Mouse (Mus musculus) ES-E14 (cell line): ENCODE results near the gene Per3. TPM values are rescaled to one million over a fixed set of nuclear protein-coding genes. Genes with fewer than 3 reads are reported as not detected.

ENCODE experiments used
- DNase-seq: peaks from one replicate; pipeline ENCODE4 v3.0.0-alpha.2; 2013; ENCODE audit warnings: low read depth, low spot score
- H3K27ac ChIP-seq: 2 replicates; pipeline ENCODE4 v1.5.1; 2012; ENCODE audit warnings: low read depth, mild to moderate bottlenecking, low read length, moderate library complexity, mixed read lengths; ENCODE audit not compliant: poor library complexity, insufficient read depth, severe bottlenecking
- H3K36me3 ChIP-seq: 2 replicates; pipeline ENCODE4 v1.6.1; 2012; ENCODE audit warnings: mild to moderate bottlenecking, low read length, moderate library complexity, mixed read lengths; ENCODE audit not compliant: control insufficient read depth, poor library complexity, insufficient read depth, severe bottlenecking
- H3K4me1 ChIP-seq, 2 experiments: fragments of 150-350 bp in 1 of 2; sonication (generic) in 1 of 2; 2 replicates each; pipeline ENCODE4 v1.6.1; 2012; ENCODE audit warnings: low read length in 2 of 2, mild to moderate bottlenecking in 1 of 2, mixed read lengths in 1 of 2; ENCODE audit not compliant: control insufficient read depth in 2 of 2, insufficient read depth in 2 of 2, poor library complexity in 1 of 2
- H3K4me3 ChIP-seq, 2 experiments: fragments of 150-350 bp in 1 of 2; sonication (generic) in 1 of 2; 2 replicates each; pipeline ENCODE4 v1.5.1; 2012; ENCODE audit warnings: low read length in 2 of 2, low read depth in 1 of 2, mild to moderate bottlenecking in 1 of 2, mixed read lengths in 1 of 2; ENCODE audit not compliant: insufficient read depth in 1 of 2, poor library complexity in 1 of 2, severe bottlenecking in 1 of 2
- H3K9ac ChIP-seq: 2 replicates; pipeline ENCODE4 v1.6.1; 2012; ENCODE audit warnings: low read depth, mild to moderate bottlenecking, low read length, mixed read lengths; ENCODE audit not compliant: poor library complexity, insufficient read depth, severe bottlenecking
- H3K9me3 ChIP-seq: fragments of 150-350 bp; sonication (generic); 2 replicates; pipeline ENCODE4 v1.6.1; 2012; ENCODE audit warnings: low read depth, mild to moderate bottlenecking, low read length; ENCODE audit not compliant: control insufficient read depth, insufficient read depth
- CHD2 ChIP-seq: IDR thresholded peaks from 2 replicates; pipeline ENCODE4 v1.6.1; 2014; ENCODE audit warnings: mild to moderate bottlenecking, low read depth, low read length, inconsistent platforms
- HCFC1 ChIP-seq: IDR thresholded peaks from 2 replicates; pipeline ENCODE4 v1.6.1; 2012; ENCODE audit warnings: low read length, inconsistent platforms, borderline replicate concordance; ENCODE audit not compliant: insufficient read depth
- MAFK ChIP-seq: IDR thresholded peaks from 2 replicates; pipeline ENCODE4 v1.6.1; 2014; ENCODE audit warnings: mild to moderate bottlenecking, low read depth, low read length, inconsistent platforms; ENCODE audit not compliant: insufficient read depth
- ZC3H11A ChIP-seq: IDR thresholded peaks from 2 replicates; pipeline ENCODE4 v1.6.1; 2012; ENCODE audit warnings: low read depth, mild to moderate bottlenecking, inconsistent platforms, low read length, borderline replicate concordance
- ZNF384 ChIP-seq: IDR thresholded peaks from 2 replicates; pipeline ENCODE4 v1.6.1; 2012; ENCODE audit warnings: low read depth, low read length, inconsistent platforms
- in situ Hi-C, 2 experiments: fragments of 600-800 bp; cut with MboI; formaldehyde crosslinking; loops; one replicate each; pipeline ENCODE4 v1.15.1; 2025; ENCODE audit warnings: low sequenced_read_pairs in 2 of 2, inconsistent platforms in 1 of 2; ENCODE audit not compliant: unreplicated experiment in 2 of 2
- total RNA-seq: library from RNA; depleted of rRNA; stranded (reverse); fragments of 300-350 nt; gene quantifications from 2 replicates; pipeline ENCODE4 v1.2.3, GENCODE M21; 2012

The Per3 gene
- total RNA-seq, 1 experiment: 2.4 TPM

- DNase-seq: no peak
- Histone ChIP-seq H3K9ac (no peak overlapping the region), H3K27ac (no peak overlapping the region), H3K4me1 (peaks cover 3% of the 10 kb centered on the region in 2 experiments; a peak in 2 of 4 replicates), H3K9me3 (no peaks in the 10 kb centered on the region), H3K36me3 (peaks cover 2% of the 10 kb centered on the region; the same call in 1 of the 2 replicates), H3K4me3 (no peak overlapping the region)
- TF ChIP-seq ZC3H11A: no peak
- no peak for TF ChIP-seq CHD2
- no peak for TF ChIP-seq MAFK
- no peak for TF ChIP-seq HCFC1
- TF ChIP-seq ZNF384: no peak
- in situ Hi-C loops: no loop called here
These were observed 1.2 kb downstream of the Per3 start for GRCm38 (mm10) chr4:151043281-151043680.

- Histone ChIP-seq H3K4me1 (peaks cover 3% of the 10 kb centered on the region in 2 experiments; a peak in 2 of 4 replicates), H3K9me3 (no peaks in the 10 kb centered on the region), H3K27ac (no peak overlapping the region), H3K9ac (no peak overlapping the region), H3K36me3 (0 out of 2 replicates have a peak, but pooled peaks cover 3% of the 10 kb centered on the region), H3K4me3 (no peak overlapping the region)
- no peak for DNase-seq
- TF ChIP-seq MAFK: no peak
- TF ChIP-seq HCFC1: no peak
- no peak for TF ChIP-seq CHD2
- in situ Hi-C loops: no loop called here
These were observed 3.0 kb downstream of the Per3 start for GRCm38 (mm10) chr4:151041506-151041905.

- Histone ChIP-seq H3K27ac (no peak overlapping the region), H3K9me3 (no peaks in the 10 kb centered on the region), H3K4me1 (0 out of 4 replicates have a peak, but pooled peaks cover 0 to 3% of the 10 kb centered on the region in 2 experiments), H3K36me3 (0 out of 2 replicates have a peak, but pooled peaks cover 3% of the 10 kb centered on the region), H3K9ac (no peak overlapping the region), H3K4me3 (no peak overlapping the region)
- TF ChIP-seq ZNF384 (no peak), CHD2 (no peak), ZC3H11A (no peak)
- no peak for DNase-seq
- in situ Hi-C loops: no loop called here
These were observed 6.7 kb downstream of the Per3 start for GRCm38 (mm10) chr4:151037800-151038199.

- in situ Hi-C loops: no loop called here
- TF ChIP-seq CHD2 (no peak), HCFC1 (no peak), ZC3H11A (no peak), ZNF384 (no peak), MAFK (no peak)
- no peaks in the 10 kb centered on the region for H3K9me3 ChIP-seq
- H3K4me1 ChIP-seq: peaks cover 0 to 4% of the 10 kb centered on the region in 2 experiments; a peak in 1 of 4 replicates
- H3K9ac ChIP-seq: no peak overlapping the region
- H3K36me3 ChIP-seq: 0 out of 2 replicates have a peak, but pooled peaks cover 3% of the 10 kb centered on the region
- H3K27ac ChIP-seq: no peak overlapping the region
- no peak overlapping the region for H3K4me3 ChIP-seq
- DNase-seq: no peak
These were observed 7.9 kb downstream of the Per3 start for GRCm38 (mm10) chr4:151036521-151036920.

- Histone ChIP-seq H3K36me3 (peaks cover 10% of the 10 kb centered on the region; the same call in 1 of the 2 replicates), H3K4me1 (no peaks in the 10 kb centered on the region), H3K9me3 (no peaks in the 10 kb centered on the region), H3K4me3 (no peak overlapping the region), H3K9ac (no peak overlapping the region), H3K27ac (no peak overlapping the region)
- in situ Hi-C loops: no loop called here
- TF ChIP-seq MAFK (no peak), CHD2 (no peak), HCFC1 (no peak), ZC3H11A (no peak), ZNF384 (no peak)
- DNase-seq: peak; percentile 40
These were observed 17.5 kb downstream of the Per3 start for GRCm38 (mm10) chr4:151027001-151027400.
